Mouse (Mus musculus) thymus, postnatal 14 days (tissue): Measurements from ENCODE around the gene Gpr155.

Experiments used
- DNase-seq: peaks from one replicate; pipeline ENCODE4 v3.0.0; 2021

Gpr155 gene

GRCm38 (mm10) chr2:73386356-73387046, at the start of gene Gpr155:
Gene Gpr155, minus strand, starts transcription at chr2:73386572.
- peak; percentile 99 for DNase-seq

GRCm38 (mm10) chr2:73435847-73436246, 49.5 kb upstream of the Gpr155 start:
- no peak for DNase-seq

GRCm38 (mm10) chr2:73431959-73432396, 45.6 kb upstream of the Gpr155 start:
- DNase-seq = no peak

GRCm38 (mm10) chr2:73428803-73429468, 42.6 kb upstream of the Gpr155 start:
- DNase-seq = no peak

- peak; percentile 64 for DNase-seq
Measured at GRCm38 (mm10) chr2:73427293-73427692, 40.9 kb upstream of the Gpr155 start.

GRCm38 (mm10) chr2:73425822-73426221, 39.5 kb upstream of the Gpr155 start:
- DNase-seq = no peak

- DNase-seq = no peak
Measured at GRCm38 (mm10) chr2:73419730-73420129, 33.4 kb upstream of the Gpr155 start.

- DNase-seq = peak; percentile 15
Measured at GRCm38 (mm10) chr2:73419285-73419684, 32.9 kb upstream of the Gpr155 start.

- DNase-seq = no peak
Measured at GRCm38 (mm10) chr2:73415892-73416291, 29.5 kb upstream of the Gpr155 start.

GRCm38 (mm10) chr2:73410076-73410475, 23.7 kb upstream of the Gpr155 start:
- DNase-seq = no peak

- DNase-seq = no peak
Measured at GRCm38 (mm10) chr2:73407662-73408061, 21.3 kb upstream of the Gpr155 start.

GRCm38 (mm10) chr2:73406336-73406915, 20.1 kb upstream of the Gpr155 start:
- DNase-seq = no peak

- DNase-seq = no peak
Measured at GRCm38 (mm10) chr2:73404980-73405379, 18.6 kb upstream of the Gpr155 start.

GRCm38 (mm10) chr2:73404442-73404841, 18.1 kb upstream of the Gpr155 start:
- no peak for DNase-seq

GRCm38 (mm10) chr2:73403385-73404013, 17.1 kb upstream of the Gpr155 start:
- DNase-seq = no peak

- no peak for DNase-seq
Measured at GRCm38 (mm10) chr2:73401689-73402088, 15.3 kb upstream of the Gpr155 start.

GRCm38 (mm10) chr2:73397476-73397875, 11.1 kb upstream of the Gpr155 start:
- DNase-seq = no peak

- no peak for DNase-seq
Measured at GRCm38 (mm10) chr2:73396828-73397325, 10.5 kb upstream of the Gpr155 start.

GRCm38 (mm10) chr2:73395516-73395915, 9.1 kb upstream of the Gpr155 start:
- DNase-seq = no peak

GRCm38 (mm10) chr2:73394476-73394875, 8.1 kb upstream of the Gpr155 start:
- DNase-seq = no peak

- DNase-seq = no peak
Measured at GRCm38 (mm10) chr2:73392772-73393171, 6.4 kb upstream of the Gpr155 start.

GRCm38 (mm10) chr2:73389951-73390350, 3.6 kb upstream of the Gpr155 start:
- DNase-seq = no peak

GRCm38 (mm10) chr2:73387806-73388205, 1.4 kb upstream of the Gpr155 start:
- DNase-seq = no peak
